8 mouse cellular contexts compared by ENCODE assay signal in genomic region chr12:27341871-27342690, GRCm38 (mm10). TPM values are rescaled to one million over a fixed set of nuclear protein-coding genes. Genes with fewer than 3 reads are reported as not detected.
DNase-seq lines count a peak whose midpoint lies in the region; ATAC-seq and TF ChIP-seq lines count a peak whose summit lies in the region.

Gene Sox11 (minus strand): TSS chr12:27342574.

- no peaks in the 10 kb centered on the region for H3K36me3 ChIP-seq in heart, embryonic 13.5 days
- no peaks in the 10 kb centered on the region for H3K36me3 ChIP-seq in liver, embryonic 14.5 days (replicated peaks; ENCODE audit: control insufficient read depth, insufficient read depth, low read depth)

- H3K4me3 ChIP-seq in heart, embryonic 13.5 days, result peak within 1 kb of the TSS; percentile 85
- peak within 1 kb of the TSS; percentile 37 to 48 for H3K4me3 ChIP-seq in liver, embryonic 14.5 days (ENCODE audit: insufficient read depth in 1 of 2, low read depth in 2 of 2, low read length in 2 of 2)

- no peak for ATAC-seq in heart, embryonic 13.5 days (ENCODE audit: extremely low read depth, insufficient number of reproducible peaks, low FRiP score, low TSS enrichment)
- no peak; the same call in 1 of the 2 replicates for ATAC-seq in liver, embryonic 14.5 days (ENCODE audit: insufficient read depth)

- no peaks in the 10 kb centered on the region for H3K27me3 ChIP-seq in heart, embryonic 13.5 days (replicated peaks)
- H3K27me3 ChIP-seq in liver, embryonic 14.5 days (ENCODE audit: control insufficient read depth, insufficient read depth, low read length), result peaks cover 66% of the 10 kb centered on the region

- no peak for TF ChIP-seq CTCF in liver, embryonic 14.5 days (IDR thresholded peaks at IDR 0.05; ENCODE audit: low read depth)

- peak within 1 kb of the TSS; percentile 96 for H3K27ac ChIP-seq in heart, embryonic 13.5 days (replicated peaks)
- no peak within 1 kb of the TSS for H3K27ac ChIP-seq in liver, embryonic 14.5 days

- under 1% methylated on average over 86 of the region's 95 CpGs for WGBS in heart, embryonic 13.5 days
- WGBS in liver, embryonic 14.5 days (ENCODE audit: insufficient replicate concordance), result 1% methylated on average over 69 of the region's 95 CpGs

- H3K4me1 ChIP-seq in heart, embryonic 13.5 days, result peaks cover 12% of the 10 kb centered on the region
- H3K4me1 ChIP-seq in liver, embryonic 14.5 days (replicated peaks; ENCODE audit: control insufficient read depth in 2 of 2, insufficient read depth in 2 of 2, low read length in 1 of 2), result no peaks in the 10 kb centered on the region

- H3K4me2 ChIP-seq in heart, embryonic 13.5 days, result peak within 1 kb of the TSS; percentile 93
- H3K4me2 ChIP-seq in liver, embryonic 14.5 days (ENCODE audit: low read depth), result peak within 1 kb of the TSS; percentile 54

- DNase-seq in gastrocnemius, postnatal 10 days, result peak; percentile 65
- DNase-seq in gastrocnemius, adult 18-20 months (ENCODE audit: low spot score), result no peak
- DNase-seq in embryo, embryonic 11.5 days (ENCODE audit: low read depth, low spot score), result peak; percentile 51
- peak; percentile 31 for DNase-seq in layer of hippocampus, adult 11-12 months (ENCODE audit: low spot score)
- no peak for DNase-seq in liver, embryonic 14.5 days (ENCODE audit: low read depth in 3 of 3, low spot score in 3 of 3)
- peak; percentile 42 to 72 for DNase-seq in right cerebral cortex, adult 2 months (ENCODE audit: low spot score in 2 of 2)
- no peak for DNase-seq in adipocyte (ENCODE audit: low spot score)

- H3K9me3 ChIP-seq in heart, embryonic 13.5 days, result no peaks in the 10 kb centered on the region
- H3K9me3 ChIP-seq in liver, embryonic 14.5 days (ENCODE audit: control insufficient read depth, low read length), result no peaks in the 10 kb centered on the region

- peak within 1 kb of the TSS; percentile 92 for H3K9ac ChIP-seq in heart, embryonic 13.5 days
- H3K9ac ChIP-seq in liver, embryonic 14.5 days (replicated peaks), result no peak within 1 kb of the TSS

- no peak for TF ChIP-seq EP300 in liver, embryonic 14.5 days (IDR thresholded peaks at IDR 0.05; ENCODE audit: low read depth)

RNA-seq across cellular contexts. Expression of gene Sox11, which starts in this region (rescaled TPM):
- 1 to 10 TPM; 4.0 to 5.7 TPM for total RNA-seq in gastrocnemius, postnatal 10 days (2021)
- under 1 TPM; 0.02 TPM for total RNA-seq in gastrocnemius, adult 18-20 months (2021)
- 19.2 and 20.8 TPM in 2 replicates for polyA plus RNA-seq in heart, embryonic 13.5 days (2015; fragmentation: Nextera tagmentation; extraction: Ambion mirVana)
- 0.37 and 0.58 TPM in 2 replicates for polyA plus RNA-seq in liver, embryonic 14.5 days (2012; rRNA removed)
- 0.80 and 0.86 TPM in 2 replicates for polyA plus RNA-seq in liver, embryonic 14.5 days (2014; fragmentation: Nextera tagmentation; extraction: Ambion mirVana)

Comparison
In these comparisons a context has a peak if more than half of its experiments do, and no peak if none do; other contexts are left out.
1. RNA of gene Sox11 (total RNA-seq): 4.0 to 5.7 TPM in gastrocnemius, postnatal 10 days; 0.02 TPM in gastrocnemius, adult 18-20 months; every median in the first group is over 4 times any median in the second.
2. RNA of gene Sox11 (polyA plus RNA-seq): 19.2 to 20.8 TPM in heart, embryonic 13.5 days; 0.37 to 0.86 TPM in liver, embryonic 14.5 days; every median in the first group is over 10 times any median in the second.
3. DNase-seq: peak in gastrocnemius, postnatal 10 days (single experiment), embryo, embryonic 11.5 days (single experiment), layer of hippocampus, adult 11-12 months (single experiment) and right cerebral cortex, adult 2 months (2 of 2); none in gastrocnemius, adult 18-20 months (single experiment), liver, embryonic 14.5 days (0 of 3) and adipocyte (single experiment).